Mouse (Mus musculus): ENCODE results near the gene Mtif2. TPM values are rescaled to one million over a fixed set of nuclear protein-coding genes. Genes with fewer than 3 reads are reported as not detected.
"Not testable (repeated sequence)": the region's sequence is repeated elsewhere in the genome, so short reads cannot be mapped to it uniquely, and the experiment has no call there.

Gene Mtif2
- polyA plus RNA-seq, 1 experiment from 2014 or later: 19.9 TPM

- H3K4me2 ChIP-seq (replicated peaks; ENCODE audit: low read depth): no peak overlapping the region
- no peak for TF ChIP-seq CTCF (IDR thresholded peaks at IDR 0.05; ENCODE audit: low read depth)
- no peak overlapping the region for H3K9ac ChIP-seq (ENCODE audit: low read depth, low read length)
- no peak for ATAC-seq
- peaks cover 9% of the 10 kb centered on the region for H3K36me3 ChIP-seq (ENCODE audit: control insufficient read depth, insufficient read depth)
- H3K27ac ChIP-seq (ENCODE audit: low read depth, low read length): no peak overlapping the region
- H3K4me3 ChIP-seq (ENCODE audit: low read depth, low read length): no peak overlapping the region
- H3K4me1 ChIP-seq (replicated peaks; ENCODE audit: control insufficient read depth, insufficient read depth, low read length): no peaks in the 10 kb centered on the region
- no peaks in the 10 kb centered on the region for H3K27me3 ChIP-seq (replicated peaks; ENCODE audit: control insufficient read depth, insufficient read depth, low read length)
- WGBS: 88% methylated on average over 1 of the region's 1 CpGs
- H3K9me3 ChIP-seq (ENCODE audit: control insufficient read depth): no peaks in the 10 kb centered on the region
Observed at GRCm38 (mm10) chr11:29509421-29509820, 16.8 kb upstream of the Mtif2 start.

DNA sequence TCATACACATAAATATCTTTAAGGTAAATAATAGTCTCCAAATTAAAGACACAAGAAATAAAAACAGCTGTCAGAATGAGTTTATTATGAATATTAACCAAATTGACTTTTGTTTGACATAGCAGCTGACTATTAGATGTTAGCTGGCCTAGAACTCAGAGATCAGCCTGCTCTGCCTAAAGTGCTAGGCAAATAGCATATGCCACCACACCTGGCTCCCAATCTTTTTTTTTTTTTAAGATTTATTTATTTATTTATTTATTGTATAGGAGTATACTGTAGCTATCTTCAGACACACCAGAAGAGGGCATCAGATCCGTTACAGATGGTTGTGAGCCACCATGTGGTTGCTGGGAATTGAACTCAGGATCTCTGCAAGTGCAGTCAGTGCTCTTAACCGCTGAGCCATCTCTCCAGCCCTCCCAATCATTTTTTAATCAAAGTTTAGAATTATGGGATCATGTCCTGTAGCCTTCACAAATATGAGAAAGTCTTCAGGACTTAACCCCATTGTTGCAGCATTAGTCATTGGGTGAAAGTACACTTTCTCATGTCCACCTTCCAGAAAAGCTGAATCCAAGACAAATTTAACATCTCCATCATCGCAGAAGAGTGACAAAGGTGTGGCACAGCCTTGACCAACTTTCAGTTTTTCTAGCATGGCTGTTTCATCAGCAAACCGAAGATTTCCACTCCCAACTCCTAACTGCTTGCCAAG, 13.2 kb upstream of the Mtif2 start:
- no peak overlapping the region for H3K9ac ChIP-seq (ENCODE audit: low read depth, low read length)
- H3K27ac ChIP-seq (ENCODE audit: low read depth, low read length): no peak overlapping the region
- ATAC-seq: no peak
- no peaks in the 10 kb centered on the region for H3K9me3 ChIP-seq (ENCODE audit: control insufficient read depth)
- whole genome bisulfite sequencing: 91% methylated on average over 4 of the region's 4 CpGs
- H3K4me1 ChIP-seq (replicated peaks; ENCODE audit: control insufficient read depth, insufficient read depth, low read length): no peaks in the 10 kb centered on the region
- H3K4me3 ChIP-seq (ENCODE audit: low read depth, low read length): no peak overlapping the region
- peaks cover 7% of the 10 kb centered on the region for H3K36me3 ChIP-seq (ENCODE audit: control insufficient read depth, insufficient read depth)
- no peak overlapping the region for H3K4me2 ChIP-seq (replicated peaks; ENCODE audit: low read depth)
- no peak for TF ChIP-seq CTCF (IDR thresholded peaks at IDR 0.05; ENCODE audit: low read depth)
- H3K27me3 ChIP-seq (replicated peaks; ENCODE audit: control insufficient read depth, insufficient read depth, low read length): no peaks in the 10 kb centered on the region

DNA sequence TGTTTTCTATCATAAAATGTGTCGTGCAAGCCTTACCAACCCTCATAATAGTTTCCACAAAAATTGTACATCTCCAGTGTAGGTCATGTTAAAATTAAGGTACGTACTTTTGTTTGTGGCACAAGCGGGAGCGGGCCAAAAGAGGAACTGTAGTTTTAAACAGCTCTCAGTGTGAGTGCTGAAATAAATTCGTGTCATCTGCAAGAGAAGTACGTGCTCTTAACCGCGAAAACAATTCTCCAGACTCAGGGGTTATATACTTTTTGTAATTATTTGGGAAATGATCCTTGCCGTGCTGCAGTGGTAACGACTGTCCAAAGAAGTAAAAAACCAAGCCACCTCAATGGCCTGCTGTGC, 11.9 kb upstream of the Mtif2 start:
- H3K9ac ChIP-seq (ENCODE audit: low read depth, low read length): peak overlapping the region; percentile 58
- no peaks in the 10 kb centered on the region for H3K4me1 ChIP-seq (replicated peaks; ENCODE audit: control insufficient read depth, insufficient read depth, low read length)
- H3K27ac ChIP-seq (ENCODE audit: low read depth, low read length): peak overlapping the region; percentile 63
- H3K4me3 ChIP-seq (ENCODE audit: low read depth, low read length): peak overlapping the region; percentile 62
- no peak for TF ChIP-seq CTCF (IDR thresholded peaks at IDR 0.05; ENCODE audit: low read depth)
- 15% methylated on average over 10 of the region's 10 CpGs for WGBS
- H3K4me2 ChIP-seq (replicated peaks; ENCODE audit: low read depth): peak overlapping the region; percentile 74
- no peaks in the 10 kb centered on the region for H3K9me3 ChIP-seq (ENCODE audit: control insufficient read depth)
- H3K36me3 ChIP-seq (ENCODE audit: control insufficient read depth, insufficient read depth): peaks cover 7% of the 10 kb centered on the region
- ATAC-seq: no peak
- H3K27me3 ChIP-seq (replicated peaks; ENCODE audit: control insufficient read depth, insufficient read depth, low read length): no peaks in the 10 kb centered on the region

- H3K4me2 ChIP-seq (replicated peaks; ENCODE audit: low read depth): peak within 1 kb of the TSS; percentile 74
- H3K36me3 ChIP-seq (ENCODE audit: control insufficient read depth, insufficient read depth): peaks cover 7% of the 10 kb centered on the region
- TF ChIP-seq CTCF (IDR thresholded peaks at IDR 0.05; ENCODE audit: low read depth): no peak
- peak within 1 kb of the TSS; percentile 62 for H3K4me3 ChIP-seq (ENCODE audit: low read depth, low read length)
- peak within 1 kb of the TSS; percentile 63 for H3K27ac ChIP-seq (ENCODE audit: low read depth, low read length)
- no peaks in the 10 kb centered on the region for H3K9me3 ChIP-seq (ENCODE audit: control insufficient read depth)
- WGBS: 3% methylated on average over 40 of the region's 40 CpGs
- H3K4me1 ChIP-seq (replicated peaks; ENCODE audit: control insufficient read depth, insufficient read depth, low read length): no peaks in the 10 kb centered on the region
- H3K27me3 ChIP-seq (replicated peaks; ENCODE audit: control insufficient read depth, insufficient read depth, low read length): no peaks in the 10 kb centered on the region
- peak within 1 kb of the TSS; percentile 58 for H3K9ac ChIP-seq (ENCODE audit: low read depth, low read length)
- peak; percentile 99 for ATAC-seq
Observed at GRCm38 (mm10) chr11:29514682-29515412, 11.4 kb upstream of the Mtif2 start, which contains the start of gene Prorsd1. Prorsd1 (minus strand) TSS chr11:29515033.

- Histone ChIP-seq H3K4me2 (replicated peaks; ENCODE audit: low read depth) (no peak overlapping the region), H3K4me3 (ENCODE audit: low read depth, low read length) (no peak overlapping the region), H3K4me1 (replicated peaks; ENCODE audit: control insufficient read depth, insufficient read depth, low read length) (no peaks in the 10 kb centered on the region), H3K9ac (ENCODE audit: low read depth, low read length) (no peak overlapping the region), H3K36me3 (ENCODE audit: control insufficient read depth, insufficient read depth) (peaks cover 47% of the 10 kb centered on the region), H3K27me3 (replicated peaks; ENCODE audit: control insufficient read depth, insufficient read depth, low read length) (no peaks in the 10 kb centered on the region), H3K27ac (ENCODE audit: low read depth, low read length) (no peak overlapping the region), H3K9me3 (ENCODE audit: control insufficient read depth) (no peaks in the 10 kb centered on the region)
- TF ChIP-seq CTCF (IDR thresholded peaks at IDR 0.05; ENCODE audit: low read depth): no peak
- WGBS: 100% methylated on average over 1 of the region's 1 CpGs
- ATAC-seq: no peak
Observed at GRCm38 (mm10) chr11:29538201-29538600, 12.0 kb downstream of the Mtif2 start.

- TF ChIP-seq CTCF (IDR thresholded peaks at IDR 0.05; ENCODE audit: low read depth): no peak
- no peak overlapping the region for H3K4me3 ChIP-seq (ENCODE audit: low read depth, low read length)
- 86% methylated on average over 3 of the region's 3 CpGs for WGBS
Observed at GRCm38 (mm10) chr11:29544225-29544945, 18.2 kb downstream of the Mtif2 start.

DNA sequence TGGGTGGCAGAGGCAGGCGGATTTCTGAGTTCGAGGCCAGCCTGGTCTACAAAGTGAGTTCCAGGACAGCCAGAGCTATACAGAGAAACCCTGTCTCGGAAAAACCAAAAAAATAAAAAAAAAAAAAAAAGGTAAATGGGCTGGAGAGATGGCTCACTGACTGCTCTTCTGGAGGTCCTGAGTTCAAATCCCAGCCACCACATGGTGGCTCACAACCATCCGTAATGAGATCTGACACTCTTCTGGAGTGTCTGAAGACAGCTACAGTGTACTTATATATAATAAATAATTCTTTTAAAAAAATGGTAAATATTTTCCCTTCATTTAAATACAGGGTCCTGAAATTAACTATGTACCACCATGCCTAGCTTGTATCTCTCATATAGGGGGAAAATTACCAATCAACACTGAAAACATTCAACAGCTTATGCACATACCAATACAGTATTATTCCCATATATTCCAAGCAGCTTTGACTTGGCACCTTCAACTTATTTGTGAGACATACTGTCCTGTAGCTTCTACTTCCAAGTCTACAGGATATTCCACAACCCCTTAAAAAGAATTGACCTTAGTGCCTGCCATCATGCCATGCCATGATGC, 19.0 kb downstream of the Mtif2 start:
- not testable (repeated sequence) for H3K4me1 ChIP-seq (replicated peaks; ENCODE audit: control insufficient read depth, insufficient read depth, low read length); H3K27me3 ChIP-seq (replicated peaks; ENCODE audit: control insufficient read depth, insufficient read depth, low read length); H3K9me3 ChIP-seq (ENCODE audit: control insufficient read depth); H3K27ac ChIP-seq (ENCODE audit: low read depth, low read length); ATAC-seq; H3K9ac ChIP-seq (ENCODE audit: low read depth, low read length); H3K4me3 ChIP-seq (ENCODE audit: low read depth, low read length); H3K4me2 ChIP-seq (replicated peaks; ENCODE audit: low read depth)
- WGBS: 88% methylated on average over 4 of the region's 4 CpGs
- peaks cover 31% of the 10 kb centered on the region for H3K36me3 ChIP-seq (ENCODE audit: control insufficient read depth, insufficient read depth)

More at GRCm38 (mm10) chr11:29544225-29544945, 18.2 kb downstream of the Mtif2 start:
- Histone ChIP-seq H3K27me3 (replicated peaks; ENCODE audit: control insufficient read depth, insufficient read depth, low read length) (no peaks in the 10 kb centered on the region), H3K27ac (ENCODE audit: low read depth, low read length) (no peak overlapping the region), H3K4me1 (replicated peaks; ENCODE audit: control insufficient read depth, insufficient read depth, low read length) (peaks cover 6% of the 10 kb centered on the region), H3K9ac (ENCODE audit: low read depth, low read length) (no peak overlapping the region), H3K4me2 (replicated peaks; ENCODE audit: low read depth) (no peak overlapping the region), H3K9me3 (ENCODE audit: control insufficient read depth) (no peaks in the 10 kb centered on the region), H3K36me3 (ENCODE audit: control insufficient read depth, insufficient read depth) (peaks cover 34% of the 10 kb centered on the region)
- no peak for ATAC-seq

GRCm38 (mm10) chr11:29546297-29546696, 20.1 kb downstream of the Mtif2 start:
- H3K36me3 ChIP-seq (ENCODE audit: control insufficient read depth, insufficient read depth): peaks cover 25% of the 10 kb centered on the region
- H3K4me2 ChIP-seq (replicated peaks; ENCODE audit: low read depth): peak overlapping the region; percentile 80
- not testable (repeated sequence) for H3K9ac ChIP-seq (ENCODE audit: low read depth, low read length); H3K27me3 ChIP-seq (replicated peaks; ENCODE audit: control insufficient read depth, insufficient read depth, low read length); ATAC-seq; H3K27ac ChIP-seq (ENCODE audit: low read depth, low read length); H3K4me1 ChIP-seq (replicated peaks; ENCODE audit: control insufficient read depth, insufficient read depth, low read length); H3K9me3 ChIP-seq (ENCODE audit: control insufficient read depth)
- WGBS: 86% methylated on average over 2 of the region's 2 CpGs
- H3K4me3 ChIP-seq (ENCODE audit: low read depth, low read length): peak overlapping the region; percentile 72; the same call in 1 of the 2 replicates

Measured in intestine, postnatal 0 days (tissue).